Mouse (Mus musculus): ENCODE measurements around the gene Eif1ad. TPM values are rescaled to one million over a fixed set of nuclear protein-coding genes. Genes with fewer than 3 reads are reported as not detected.
"Not testable (repeated sequence)": the region's sequence is repeated elsewhere in the genome, so short reads cannot be mapped to it uniquely, and the experiment has no call there.

The Eif1ad gene
- polyA plus RNA-seq, 1 experiment from 2014 or later: 51.1 TPM

DNA sequence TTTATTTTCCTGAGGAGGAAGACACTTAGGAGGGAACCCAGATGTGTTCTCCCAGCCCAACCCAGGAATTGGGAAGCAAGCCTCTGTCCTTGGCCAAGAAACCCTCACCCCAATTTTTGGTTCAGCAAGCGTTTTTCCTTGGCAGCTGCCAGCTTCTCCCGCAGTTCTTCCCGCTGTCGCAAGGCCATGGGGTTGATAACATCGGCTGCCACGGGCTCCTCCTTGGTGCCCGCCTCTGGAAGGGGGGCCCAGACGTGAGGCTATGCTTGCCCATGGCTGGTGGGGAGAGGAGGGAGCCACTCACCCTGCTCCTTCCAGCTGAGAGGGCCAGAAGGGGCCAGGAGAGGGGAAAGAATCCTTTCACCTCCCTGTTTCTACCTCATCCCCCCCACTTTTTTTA is 18.2 kb downstream of the Eif1ad start:
- WGBS: 89% methylated on average over 8 of the region's 8 CpGs
- H3K36me3 ChIP-seq: peaks cover 65% of the 10 kb centered on the region
- H3K27ac ChIP-seq (replicated peaks): no peak overlapping the region
- ATAC-seq (ENCODE audit: low read depth): no peak
- H3K9ac ChIP-seq: no peak overlapping the region
- no peaks in the 10 kb centered on the region for H3K27me3 ChIP-seq
- H3K4me3 ChIP-seq: no peak overlapping the region
- H3K9me3 ChIP-seq: no peaks in the 10 kb centered on the region
- peaks cover 26% of the 10 kb centered on the region for H3K4me1 ChIP-seq (replicated peaks)
- no peak overlapping the region for H3K4me2 ChIP-seq

DNA sequence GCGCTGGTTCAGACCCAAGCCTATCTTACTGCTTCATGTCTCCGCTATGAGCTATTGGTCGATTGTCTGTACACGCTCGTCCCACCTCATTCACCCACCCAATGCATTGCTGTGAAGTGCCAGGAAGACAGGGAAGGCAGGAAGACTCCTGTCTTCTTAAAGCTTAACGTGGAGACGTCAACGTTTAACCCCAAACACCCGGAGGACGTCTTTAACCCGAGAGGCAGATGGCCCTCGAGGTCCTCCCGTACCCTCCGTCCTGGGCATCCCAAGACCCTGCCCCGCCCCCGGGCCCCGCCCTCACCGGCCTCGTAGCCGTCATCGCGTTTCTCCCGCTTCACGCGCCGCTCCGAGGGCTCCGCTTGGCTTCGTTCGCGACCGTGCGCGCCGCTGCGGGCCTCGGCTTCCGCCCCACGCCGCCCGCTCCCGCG is 21.5 kb downstream of the Eif1ad start:
- no peaks in the 10 kb centered on the region for H3K27me3 ChIP-seq
- peak overlapping the region; percentile 95 for H3K9ac ChIP-seq
- H3K27ac ChIP-seq (replicated peaks): peak overlapping the region; percentile 87
- peaks cover 37% of the 10 kb centered on the region for H3K4me1 ChIP-seq (replicated peaks)
- peak overlapping the region; percentile 98 for H3K4me2 ChIP-seq
- no peaks in the 10 kb centered on the region for H3K9me3 ChIP-seq
- H3K4me3 ChIP-seq: peak overlapping the region; percentile 98
- ATAC-seq (ENCODE audit: low read depth): peak; percentile 60
- WGBS: 1% methylated on average over 43 of the region's 43 CpGs
- H3K36me3 ChIP-seq: peaks cover 32% of the 10 kb centered on the region

DNA sequence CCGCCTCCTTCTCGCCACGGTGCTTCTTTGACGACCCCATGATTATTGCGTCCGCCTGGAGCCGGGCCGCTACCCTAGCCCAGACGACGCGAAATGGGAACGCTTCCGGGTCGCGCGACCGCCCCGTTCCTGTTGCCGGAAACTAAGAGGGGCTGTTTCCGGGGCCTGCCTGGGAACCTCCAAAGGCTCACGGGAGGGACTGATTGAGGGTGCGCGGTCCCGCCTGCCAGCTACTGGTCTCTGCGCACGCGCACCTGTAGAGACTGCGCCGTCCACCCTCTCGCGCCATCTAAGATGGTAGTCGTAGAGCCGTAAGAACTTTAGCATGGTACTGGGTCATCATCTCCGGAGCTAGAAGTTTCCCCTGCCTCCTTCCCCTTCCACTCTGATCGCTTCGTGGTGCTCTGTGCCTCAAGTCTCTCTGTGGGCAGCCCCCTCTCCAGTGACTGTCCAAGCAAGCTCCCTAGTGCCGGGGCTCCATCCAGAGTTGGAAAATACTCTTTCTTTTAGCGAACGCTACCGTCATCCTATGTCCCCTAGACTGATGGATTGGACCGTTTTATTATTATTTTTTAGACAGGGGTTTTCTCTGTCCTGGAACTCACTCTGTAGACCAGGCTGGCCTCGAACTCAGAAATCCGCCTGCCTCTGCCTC is 22.2 kb downstream of the Eif1ad start, which contains the start of gene Sart1:
Gene Sart1, minus strand, starts transcription at position 116 of the 655 bp plus-strand sequence.
- peak within 1 kb of the TSS; percentile 95 for H3K9ac ChIP-seq
- ATAC-seq (ENCODE audit: low read depth): peak; percentile 99
- H3K27me3 ChIP-seq: no peaks in the 10 kb centered on the region
- 2% methylated on average over 43 of the region's 43 CpGs for WGBS
- no peaks in the 10 kb centered on the region for H3K9me3 ChIP-seq
- peaks cover 37% of the 10 kb centered on the region for H3K4me1 ChIP-seq (replicated peaks)
- peaks cover 25% of the 10 kb centered on the region for H3K36me3 ChIP-seq
- H3K27ac ChIP-seq (replicated peaks): peak within 1 kb of the TSS; percentile 87
- H3K4me3 ChIP-seq: peak within 1 kb of the TSS; percentile 98
- peak within 1 kb of the TSS; percentile 98 for H3K4me2 ChIP-seq

DNA sequence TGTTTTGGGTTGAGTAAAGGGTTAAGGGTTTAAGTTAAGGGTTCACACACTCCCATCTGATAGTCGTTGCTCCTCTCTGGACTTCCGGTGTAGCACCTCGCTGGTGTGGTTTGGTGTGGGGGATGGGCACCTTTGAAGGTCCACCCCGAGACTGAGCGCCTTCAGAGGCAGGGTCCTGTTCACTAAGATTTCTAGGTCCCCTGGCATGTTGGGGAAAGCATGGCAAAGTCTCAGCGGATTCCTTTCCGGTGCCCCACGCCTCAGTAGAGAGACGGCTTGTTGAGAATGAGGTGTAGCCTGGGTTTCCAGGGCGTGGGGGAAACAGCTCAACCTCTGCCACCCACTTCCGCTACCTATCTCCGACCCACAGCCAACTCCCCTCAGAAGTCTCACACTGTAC is 23.1 kb downstream of the Eif1ad start:
- 47% methylated on average over 12 of the region's 12 CpGs for WGBS
- peak overlapping the region; percentile 95 for H3K9ac ChIP-seq
- ATAC-seq (ENCODE audit: low read depth): no peak

DNA sequence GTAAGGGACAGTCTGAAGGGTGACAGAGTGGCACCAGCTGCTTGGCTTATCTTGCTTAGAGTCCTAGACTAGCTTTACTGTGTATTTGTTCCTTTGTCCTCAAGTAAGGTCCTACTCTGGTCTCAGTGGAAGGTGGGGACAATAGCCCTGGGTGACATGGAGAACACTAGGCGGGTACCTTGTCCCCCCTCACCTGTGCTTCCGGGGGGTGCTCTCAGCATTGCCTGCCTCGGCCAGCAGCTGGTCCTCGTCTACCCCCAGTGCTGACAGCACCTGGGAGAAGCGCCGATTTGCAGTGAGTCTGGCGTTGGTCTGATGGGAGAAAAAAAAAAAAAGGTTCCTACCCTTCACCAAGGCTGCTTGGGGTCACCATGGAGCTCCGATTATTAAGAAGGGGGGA is 23.9 kb downstream of the Eif1ad start:
- H3K4me2 ChIP-seq: peak overlapping the region; percentile 98
- no peak for ATAC-seq (ENCODE audit: low read depth)
- H3K27ac ChIP-seq (replicated peaks): no peak overlapping the region
- H3K9ac ChIP-seq: peak overlapping the region; percentile 95
- 92% methylated on average over 8 of the region's 8 CpGs for WGBS
- no peaks in the 10 kb centered on the region for H3K27me3 ChIP-seq
- no peaks in the 10 kb centered on the region for H3K9me3 ChIP-seq
- no peak overlapping the region for H3K4me3 ChIP-seq
- peaks cover 8% of the 10 kb centered on the region for H3K36me3 ChIP-seq
- H3K4me1 ChIP-seq (replicated peaks): peaks cover 37% of the 10 kb centered on the region

More for the DNA sequence above, 23.1 kb downstream of the Eif1ad start:
- Histone ChIP-seq H3K4me1 (replicated peaks) (peaks cover 37% of the 10 kb centered on the region), H3K36me3 (peaks cover 16% of the 10 kb centered on the region), H3K9me3 (no peaks in the 10 kb centered on the region), H3K4me3 (peak overlapping the region; percentile 98), H3K4me2 (peak overlapping the region; percentile 98), H3K27ac (replicated peaks) (no peak overlapping the region), H3K27me3 (no peaks in the 10 kb centered on the region)

DNA sequence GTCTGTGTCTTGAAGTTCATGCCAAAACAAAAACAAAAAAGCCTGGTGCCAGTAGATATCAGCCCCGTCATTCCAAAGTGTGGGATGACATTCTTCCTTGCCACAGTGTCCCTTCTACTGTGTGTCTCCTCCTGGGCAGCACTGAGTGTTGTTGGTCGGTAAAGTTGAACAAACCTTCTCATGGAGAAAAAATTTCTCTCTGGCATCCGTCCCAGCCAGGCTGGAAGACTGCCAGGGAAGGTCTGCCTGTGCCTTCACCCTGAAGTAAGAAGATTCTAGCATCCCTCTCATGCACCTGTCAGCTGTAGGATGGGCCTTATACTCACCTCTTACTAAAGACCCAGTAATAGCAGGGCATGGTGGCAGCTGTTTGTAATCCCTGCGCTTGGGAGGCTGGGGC is 26.4 kb downstream of the Eif1ad start:
- H3K27ac ChIP-seq (replicated peaks): no peak overlapping the region
- WGBS: 70% methylated on average over 4 of the region's 4 CpGs
- H3K9me3 ChIP-seq: no peaks in the 10 kb centered on the region

DNA sequence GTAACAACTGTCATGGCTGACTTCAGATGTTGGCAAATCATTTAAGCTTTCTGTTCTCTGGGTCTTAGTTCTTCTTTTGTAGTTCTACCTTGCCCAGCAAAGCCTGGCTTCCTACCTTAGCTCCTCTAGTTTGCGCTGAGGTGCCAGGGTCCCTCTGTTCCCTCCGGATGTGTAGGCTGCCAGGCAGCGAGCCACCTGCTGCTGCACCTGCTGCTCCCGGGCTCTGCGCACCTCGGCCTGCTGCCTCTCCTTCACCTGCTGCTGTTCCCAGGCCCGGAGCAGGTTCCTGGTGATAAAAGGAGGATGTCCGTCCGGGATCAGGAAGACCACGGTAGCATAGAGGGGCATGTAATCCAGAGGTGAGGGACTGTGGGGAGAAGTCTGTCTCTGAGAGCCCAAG is 27.6 kb downstream of the Eif1ad start:
- 60% methylated on average over 10 of the region's 10 CpGs for whole genome bisulfite sequencing
- ATAC-seq (ENCODE audit: low read depth): no peak
- H3K9me3 ChIP-seq: no peaks in the 10 kb centered on the region

More for the DNA sequence above, 26.4 kb downstream of the Eif1ad start:
- Histone ChIP-seq H3K4me2 (no peak overlapping the region), H3K27me3 (no peaks in the 10 kb centered on the region), H3K4me1 (replicated peaks) (peaks cover 20% of the 10 kb centered on the region), H3K36me3 (no peaks in the 10 kb centered on the region), H3K4me3 (no peak overlapping the region), H3K9ac (peak overlapping the region; percentile 12; the same call in 1 of the 2 replicates)
- ATAC-seq (ENCODE audit: low read depth): no peak

DNA sequence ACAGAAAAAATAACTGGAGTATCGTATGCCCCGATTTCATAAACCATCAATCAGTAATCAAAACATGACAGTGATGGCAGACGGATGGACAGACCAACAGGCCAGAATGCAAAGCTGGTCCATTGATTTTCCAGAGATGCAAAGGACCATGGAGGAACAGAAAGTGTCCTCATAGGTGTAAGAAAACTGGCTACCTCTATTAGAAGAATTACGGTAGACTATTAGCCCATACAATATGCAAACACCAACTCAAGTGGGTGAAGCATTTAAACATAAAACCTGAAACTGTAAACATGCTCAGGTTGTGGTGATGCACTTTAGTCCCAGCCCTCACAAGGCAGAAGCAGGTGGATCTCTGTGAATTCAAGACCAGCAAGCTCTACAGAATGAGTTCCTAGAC is 28.8 kb downstream of the Eif1ad start:
- no peak for ATAC-seq (ENCODE audit: low read depth)

More for the DNA sequence above, 27.6 kb downstream of the Eif1ad start:
- no peak overlapping the region for H3K9ac ChIP-seq
- H3K27ac ChIP-seq (replicated peaks): no peak overlapping the region
- no peaks in the 10 kb centered on the region for H3K27me3 ChIP-seq
- H3K4me1 ChIP-seq (replicated peaks): peaks cover 16% of the 10 kb centered on the region
- no peak overlapping the region for H3K4me3 ChIP-seq
- no peaks in the 10 kb centered on the region for H3K36me3 ChIP-seq
- H3K4me2 ChIP-seq: no peak overlapping the region

DNA sequence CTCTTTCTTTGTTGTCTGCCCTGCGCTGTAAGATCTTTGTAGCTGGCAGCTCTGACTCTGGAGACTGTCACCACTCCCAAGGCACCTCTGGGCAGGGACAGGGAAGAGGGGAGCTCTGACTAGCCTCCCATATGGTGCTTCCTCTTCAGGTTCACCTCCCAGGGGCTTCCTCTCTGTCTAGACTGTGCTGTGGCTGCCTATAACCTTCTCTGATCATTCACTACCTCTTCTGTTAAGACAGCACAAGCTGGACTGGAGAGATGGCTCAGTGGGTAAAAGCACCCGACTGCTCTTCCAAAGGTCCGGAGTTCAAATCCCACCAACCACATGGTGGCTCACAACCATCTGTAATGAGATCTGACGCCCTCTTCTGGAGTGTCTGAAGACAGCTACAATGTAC is 34.5 kb downstream of the Eif1ad start:
- not testable (repeated sequence) for H3K36me3 ChIP-seq; H3K4me1 ChIP-seq (replicated peaks); H3K27ac ChIP-seq (replicated peaks); H3K4me2 ChIP-seq; H3K4me3 ChIP-seq; ATAC-seq (ENCODE audit: low read depth); H3K27me3 ChIP-seq; H3K9me3 ChIP-seq
- H3K9ac ChIP-seq: 0 out of 2 replicates have a peak overlapping the region, but pooled peaks have one; percentile 2
- 78% methylated on average over 4 of the region's 4 CpGs for WGBS

More for the DNA sequence above, 28.8 kb downstream of the Eif1ad start:
- 66% methylated on average over 4 of the region's 4 CpGs for WGBS
- H3K36me3 ChIP-seq: no peaks in the 10 kb centered on the region
- no peak overlapping the region for H3K4me2 ChIP-seq
- no peak overlapping the region for H3K9ac ChIP-seq
- H3K9me3 ChIP-seq: no peaks in the 10 kb centered on the region
- H3K27ac ChIP-seq (replicated peaks): no peak overlapping the region
- H3K4me1 ChIP-seq (replicated peaks): peaks cover 4% of the 10 kb centered on the region
- H3K27me3 ChIP-seq: no peaks in the 10 kb centered on the region
- no peak overlapping the region for H3K4me3 ChIP-seq

DNA sequence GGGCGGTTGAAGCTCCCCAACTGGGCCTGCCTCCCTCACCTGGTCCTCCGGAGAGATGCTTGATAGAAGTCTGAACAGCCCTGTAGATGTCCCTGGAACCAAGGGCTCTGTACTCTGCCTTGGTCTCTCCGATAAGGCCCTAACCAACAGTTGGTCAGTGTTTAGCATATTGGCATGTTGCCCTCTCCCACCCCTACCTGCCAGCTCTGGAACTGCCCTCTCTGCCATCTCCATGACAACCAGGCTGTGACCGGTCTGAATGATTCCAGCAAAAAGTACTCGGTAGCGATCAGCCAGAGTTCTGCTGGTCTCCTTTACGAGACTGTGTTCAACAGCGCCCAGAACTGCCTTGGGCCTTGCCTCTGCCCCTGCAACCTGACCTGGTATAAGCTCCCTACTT is 35.8 kb downstream of the Eif1ad start, which contains the start of gene Tsga10ip:
Gene Tsga10ip, minus strand, starts transcription at position 234 of the 400 bp plus-strand sequence.
- 73% methylated on average over 8 of the region's 8 CpGs for WGBS
- Histone ChIP-seq H3K27me3 (no peaks in the 10 kb centered on the region), H3K4me1 (replicated peaks) (peaks cover 6% of the 10 kb centered on the region), H3K27ac (replicated peaks) (no peak within 1 kb of the TSS), H3K36me3 (no peaks in the 10 kb centered on the region), H3K9me3 (no peaks in the 10 kb centered on the region), H3K9ac (no peak within 1 kb of the TSS), H3K4me2 (no peak within 1 kb of the TSS), H3K4me3 (no peak within 1 kb of the TSS)
- no peak for ATAC-seq (ENCODE audit: low read depth)

DNA sequence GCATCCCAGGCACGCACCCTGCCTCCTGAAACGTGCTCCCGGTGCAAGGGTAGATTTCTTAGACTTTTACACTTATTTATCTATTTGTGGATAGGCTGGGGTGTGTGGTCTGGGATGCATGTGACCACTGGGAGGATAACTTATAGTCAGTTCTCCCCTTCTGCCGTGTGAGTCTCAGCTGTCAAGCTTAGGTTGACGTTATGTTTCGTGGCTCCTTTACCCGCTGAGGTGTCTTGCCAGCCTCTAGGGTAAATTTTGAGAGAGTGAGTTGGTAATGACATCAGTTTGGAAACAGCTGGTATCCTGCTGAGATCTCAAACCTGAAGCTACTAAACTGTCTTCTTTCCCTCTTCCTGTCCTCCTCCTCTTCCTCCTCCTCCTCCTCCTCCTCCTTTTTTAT is 39.4 kb downstream of the Eif1ad start:
- WGBS: 27% methylated on average over 7 of the region's 7 CpGs
- Histone ChIP-seq H3K27me3 (no peaks in the 10 kb centered on the region), H3K9me3 (no peaks in the 10 kb centered on the region), H3K4me2 (peak overlapping the region; percentile 60), H3K27ac (replicated peaks) (peak overlapping the region; percentile 57), H3K4me3 (peak overlapping the region; percentile 35), H3K36me3 (no peaks in the 10 kb centered on the region), H3K9ac (peak overlapping the region; percentile 59), H3K4me1 (replicated peaks) (peaks cover 19% of the 10 kb centered on the region)
- no peak for ATAC-seq (ENCODE audit: low read depth)

DNA sequence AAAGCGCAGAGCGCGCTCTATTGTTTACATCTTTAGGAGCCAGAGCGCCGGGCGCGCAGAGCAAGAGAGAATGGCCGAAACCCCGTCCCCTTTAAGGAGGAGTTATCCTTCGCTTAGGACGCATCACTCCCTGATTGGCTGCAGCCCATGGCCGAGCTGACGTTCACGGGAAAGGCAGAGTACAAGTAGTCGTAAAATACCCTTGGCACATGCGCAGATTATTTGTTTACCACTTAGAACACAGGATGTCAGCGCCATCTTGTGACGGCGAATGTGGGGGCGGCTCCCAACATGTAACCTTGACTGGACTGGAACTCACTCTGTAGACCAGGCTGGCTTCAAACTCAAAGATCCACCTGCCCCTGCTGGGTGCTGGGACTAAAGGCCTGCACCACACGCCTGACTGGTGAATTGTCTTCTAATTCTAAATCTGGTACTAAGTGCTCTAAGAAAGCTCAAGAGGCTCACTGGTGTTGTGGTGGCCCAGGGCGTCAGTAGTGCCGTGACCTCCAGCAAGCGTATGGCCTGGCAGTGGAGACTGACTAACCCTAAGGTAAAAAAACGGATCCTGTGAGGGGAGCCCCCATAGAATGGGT is 40.1 kb downstream of the Eif1ad start:
- peak overlapping the region; percentile 59 for H3K4me3 ChIP-seq
- H3K36me3 ChIP-seq, H3K27me3 ChIP-seq, H3K9me3 ChIP-seq: not testable (repeated sequence)
- H3K4me2 ChIP-seq: peak overlapping the region; percentile 76
- H3K9ac ChIP-seq: peak overlapping the region; percentile 83
- 13% methylated on average over 24 of the region's 25 CpGs for WGBS
- ATAC-seq (ENCODE audit: low read depth): peak; percentile 91
- H3K4me1 ChIP-seq (replicated peaks): peaks cover 19% of the 10 kb centered on the region
- H3K27ac ChIP-seq (replicated peaks): peak overlapping the region; percentile 91
